Mouse (Mus musculus): ENCODE data around the gene Git2. TPM values are rescaled to one million over a fixed set of nuclear protein-coding genes. Genes with fewer than 3 reads are reported as not detected.

Git2 gene
- polyA plus RNA-seq, 1 experiment from 2014 or later: 53.1 TPM

GRCm38 (mm10) chr5:114801841-114802240 lies 26.5 kb upstream of the Git2 start:
- no peak overlapping the region for H3K4me2 ChIP-seq (ENCODE audit: low read depth, low read length)
- H3K9me3 ChIP-seq (ENCODE audit: control insufficient read depth, low read length): no peaks in the 10 kb centered on the region
- no peak for ATAC-seq (ENCODE audit: low read depth)
- no peak overlapping the region for H3K4me3 ChIP-seq (ENCODE audit: low read depth, low read length)
- no peak overlapping the region for H3K27ac ChIP-seq (ENCODE audit: low read depth, low read length)
- no peak overlapping the region for H3K9ac ChIP-seq (replicated peaks; ENCODE audit: low read depth, low read length)
- no peaks in the 10 kb centered on the region for H3K27me3 ChIP-seq (ENCODE audit: control insufficient read depth, insufficient read depth, low read length)
- H3K36me3 ChIP-seq (ENCODE audit: control insufficient read depth, insufficient read depth, low read length): peaks cover 40% of the 10 kb centered on the region
- H3K4me1 ChIP-seq (ENCODE audit: control insufficient read depth, insufficient read depth, low read length): no peaks in the 10 kb centered on the region
- 81% methylated on average over 6 of the region's 6 CpGs for WGBS

- ATAC-seq (ENCODE audit: low read depth): no peak
- H3K4me3 ChIP-seq (ENCODE audit: low read depth, low read length): no peak overlapping the region
- no peak overlapping the region for H3K27ac ChIP-seq (ENCODE audit: low read depth, low read length)
- H3K4me2 ChIP-seq (ENCODE audit: low read depth, low read length): no peak overlapping the region
- peaks cover 40% of the 10 kb centered on the region for H3K36me3 ChIP-seq (ENCODE audit: control insufficient read depth, insufficient read depth, low read length)
- H3K4me1 ChIP-seq (ENCODE audit: control insufficient read depth, insufficient read depth, low read length): no peaks in the 10 kb centered on the region; the same call in 1 of the 2 replicates
- H3K9me3 ChIP-seq (ENCODE audit: control insufficient read depth, low read length): no peaks in the 10 kb centered on the region
- no peaks in the 10 kb centered on the region for H3K27me3 ChIP-seq (ENCODE audit: control insufficient read depth, insufficient read depth, low read length)
- no peak overlapping the region for H3K9ac ChIP-seq (replicated peaks; ENCODE audit: low read depth, low read length)
- 4% methylated on average over 8 of the region's 8 CpGs for WGBS
These were observed 25.7 kb upstream of the Git2 start for GRCm38 (mm10) chr5:114801049-114801448.

- Histone ChIP-seq H3K9ac (replicated peaks; ENCODE audit: low read depth, low read length) (no peak overlapping the region), H3K4me2 (ENCODE audit: low read depth, low read length) (no peak overlapping the region), H3K27me3 (ENCODE audit: control insufficient read depth, insufficient read depth, low read length) (no peaks in the 10 kb centered on the region), H3K9me3 (ENCODE audit: control insufficient read depth, low read length) (no peaks in the 10 kb centered on the region), H3K4me1 (ENCODE audit: control insufficient read depth, insufficient read depth, low read length) (peaks cover 7% of the 10 kb centered on the region; the same call in 1 of the 2 replicates), H3K27ac (ENCODE audit: low read depth, low read length) (no peak overlapping the region), H3K4me3 (ENCODE audit: low read depth, low read length) (no peak overlapping the region), H3K36me3 (ENCODE audit: control insufficient read depth, insufficient read depth, low read length) (peaks cover 40% of the 10 kb centered on the region)
- 89% methylated on average over 11 of the region's 11 CpGs for WGBS
- ATAC-seq (ENCODE audit: low read depth): no peak
These were observed 24.5 kb upstream of the Git2 start for GRCm38 (mm10) chr5:114799848-114800247.

GRCm38 (mm10) chr5:114797253-114797652 lies 21.9 kb upstream of the Git2 start:
- WGBS: 80% methylated on average over 8 of the region's 8 CpGs
- H3K4me2 ChIP-seq (ENCODE audit: low read depth, low read length): no peak overlapping the region
- peaks cover 44% of the 10 kb centered on the region for H3K36me3 ChIP-seq (ENCODE audit: control insufficient read depth, insufficient read depth, low read length)

GRCm38 (mm10) chr5:114796299-114797012 lies 21.1 kb upstream of the Git2 start:
- Histone ChIP-seq H3K9me3 (ENCODE audit: control insufficient read depth, low read length) (no peaks in the 10 kb centered on the region), H3K9ac (replicated peaks; ENCODE audit: low read depth, low read length) (peak overlapping the region; percentile 28; the same call in 1 of the 2 replicates), H3K4me1 (ENCODE audit: control insufficient read depth, insufficient read depth, low read length) (peaks cover 7% of the 10 kb centered on the region; the same call in 1 of the 2 replicates), H3K4me3 (ENCODE audit: low read depth, low read length) (peak overlapping the region; percentile 27), H3K27me3 (ENCODE audit: control insufficient read depth, insufficient read depth, low read length) (no peaks in the 10 kb centered on the region), H3K36me3 (ENCODE audit: control insufficient read depth, insufficient read depth, low read length) (peaks cover 44% of the 10 kb centered on the region), H3K4me2 (ENCODE audit: low read depth, low read length) (peak overlapping the region; percentile 51), H3K27ac (ENCODE audit: low read depth, low read length) (peak overlapping the region; percentile 80)
- ATAC-seq (ENCODE audit: low read depth): peak; percentile 70; the same call in 1 of the 2 replicates
- 3% methylated on average over 40 of the region's 40 CpGs for WGBS

More at GRCm38 (mm10) chr5:114797253-114797652, 21.9 kb upstream of the Git2 start:
- no peak for ATAC-seq (ENCODE audit: low read depth)
- no peaks in the 10 kb centered on the region for H3K9me3 ChIP-seq (ENCODE audit: control insufficient read depth, low read length)
- no peak overlapping the region for H3K9ac ChIP-seq (replicated peaks; ENCODE audit: low read depth, low read length)
- H3K4me3 ChIP-seq (ENCODE audit: low read depth, low read length): no peak overlapping the region
- no peak overlapping the region for H3K27ac ChIP-seq (ENCODE audit: low read depth, low read length)
- no peaks in the 10 kb centered on the region for H3K27me3 ChIP-seq (ENCODE audit: control insufficient read depth, insufficient read depth, low read length)
- H3K4me1 ChIP-seq (ENCODE audit: control insufficient read depth, insufficient read depth, low read length): peaks cover 7% of the 10 kb centered on the region; the same call in 1 of the 2 replicates

GRCm38 (mm10) chr5:114795653-114796052 lies 20.3 kb upstream of the Git2 start:
- Histone ChIP-seq H3K27me3 (ENCODE audit: control insufficient read depth, insufficient read depth, low read length) (no peaks in the 10 kb centered on the region), H3K36me3 (ENCODE audit: control insufficient read depth, insufficient read depth, low read length) (peaks cover 50% of the 10 kb centered on the region), H3K27ac (ENCODE audit: low read depth, low read length) (no peak overlapping the region), H3K4me3 (ENCODE audit: low read depth, low read length) (no peak overlapping the region), H3K9ac (replicated peaks; ENCODE audit: low read depth, low read length) (no peak overlapping the region), H3K4me1 (ENCODE audit: control insufficient read depth, insufficient read depth, low read length) (peaks cover 7% of the 10 kb centered on the region; the same call in 1 of the 2 replicates), H3K9me3 (ENCODE audit: control insufficient read depth, low read length) (no peaks in the 10 kb centered on the region), H3K4me2 (ENCODE audit: low read depth, low read length) (no peak overlapping the region)
- ATAC-seq (ENCODE audit: low read depth): no peak
- 54% methylated on average over 9 of the region's 9 CpGs for WGBS

- no peak overlapping the region for H3K27ac ChIP-seq (ENCODE audit: low read depth, low read length)
- no peak for ATAC-seq (ENCODE audit: low read depth)
- H3K36me3 ChIP-seq (ENCODE audit: control insufficient read depth, insufficient read depth, low read length): peaks cover 46% of the 10 kb centered on the region
These were observed 19.9 kb upstream of the Git2 start for GRCm38 (mm10) chr5:114795231-114795630.

GRCm38 (mm10) chr5:114794609-114795008 lies 19.3 kb upstream of the Git2 start:
- no peaks in the 10 kb centered on the region for H3K9me3 ChIP-seq (ENCODE audit: control insufficient read depth, low read length)
- H3K27me3 ChIP-seq (ENCODE audit: control insufficient read depth, insufficient read depth, low read length): no peaks in the 10 kb centered on the region
- no peak overlapping the region for H3K27ac ChIP-seq (ENCODE audit: low read depth, low read length)
- H3K4me1 ChIP-seq (ENCODE audit: control insufficient read depth, insufficient read depth, low read length): peaks cover 7% of the 10 kb centered on the region; the same call in 1 of the 2 replicates
- H3K4me2 ChIP-seq (ENCODE audit: low read depth, low read length): no peak overlapping the region
- no peak overlapping the region for H3K4me3 ChIP-seq (ENCODE audit: low read depth, low read length)
- 62% methylated on average over 4 of the region's 4 CpGs for WGBS
- 0 out of 2 replicates have a peak overlapping the region, but pooled peaks have one; percentile 21 for H3K9ac ChIP-seq (replicated peaks; ENCODE audit: low read depth, low read length)
- peaks cover 42% of the 10 kb centered on the region for H3K36me3 ChIP-seq (ENCODE audit: control insufficient read depth, insufficient read depth, low read length)
- no peak for ATAC-seq (ENCODE audit: low read depth)

More at GRCm38 (mm10) chr5:114795231-114795630, 19.9 kb upstream of the Git2 start:
- Histone ChIP-seq H3K27me3 (ENCODE audit: control insufficient read depth, insufficient read depth, low read length) (no peaks in the 10 kb centered on the region), H3K9me3 (ENCODE audit: control insufficient read depth, low read length) (no peaks in the 10 kb centered on the region), H3K4me2 (ENCODE audit: low read depth, low read length) (no peak overlapping the region), H3K9ac (replicated peaks; ENCODE audit: low read depth, low read length) (0 out of 2 replicates have a peak overlapping the region, but pooled peaks have one; percentile 21), H3K4me3 (ENCODE audit: low read depth, low read length) (no peak overlapping the region), H3K4me1 (ENCODE audit: control insufficient read depth, insufficient read depth, low read length) (peaks cover 7% of the 10 kb centered on the region; the same call in 1 of the 2 replicates)
- 25% methylated on average over 9 of the region's 9 CpGs for WGBS

GRCm38 (mm10) chr5:114793317-114793716 lies 18.0 kb upstream of the Git2 start:
- H3K27me3 ChIP-seq (ENCODE audit: control insufficient read depth, insufficient read depth, low read length): no peaks in the 10 kb centered on the region
- WGBS: 80% methylated on average over 7 of the region's 7 CpGs
- H3K9me3 ChIP-seq (ENCODE audit: control insufficient read depth, low read length): no peaks in the 10 kb centered on the region
- no peak overlapping the region for H3K27ac ChIP-seq (ENCODE audit: low read depth, low read length)
- H3K4me3 ChIP-seq (ENCODE audit: low read depth, low read length): no peak overlapping the region
- H3K36me3 ChIP-seq (ENCODE audit: control insufficient read depth, insufficient read depth, low read length): peaks cover 37% of the 10 kb centered on the region
- no peak overlapping the region for H3K4me2 ChIP-seq (ENCODE audit: low read depth, low read length)
- peaks cover 7% of the 10 kb centered on the region; the same call in 1 of the 2 replicates for H3K4me1 ChIP-seq (ENCODE audit: control insufficient read depth, insufficient read depth, low read length)
- no peak overlapping the region for H3K9ac ChIP-seq (replicated peaks; ENCODE audit: low read depth, low read length)
- ATAC-seq (ENCODE audit: low read depth): no peak

All from neural tube, embryonic 14.5 days (tissue).